Mouse (Mus musculus): ENCODE measurements around the gene Glmp.
"Not testable (repeated sequence)": the region's sequence is repeated elsewhere in the genome, so short reads cannot be mapped to it uniquely, and the experiment has no call there.

Glmp gene

DNA sequence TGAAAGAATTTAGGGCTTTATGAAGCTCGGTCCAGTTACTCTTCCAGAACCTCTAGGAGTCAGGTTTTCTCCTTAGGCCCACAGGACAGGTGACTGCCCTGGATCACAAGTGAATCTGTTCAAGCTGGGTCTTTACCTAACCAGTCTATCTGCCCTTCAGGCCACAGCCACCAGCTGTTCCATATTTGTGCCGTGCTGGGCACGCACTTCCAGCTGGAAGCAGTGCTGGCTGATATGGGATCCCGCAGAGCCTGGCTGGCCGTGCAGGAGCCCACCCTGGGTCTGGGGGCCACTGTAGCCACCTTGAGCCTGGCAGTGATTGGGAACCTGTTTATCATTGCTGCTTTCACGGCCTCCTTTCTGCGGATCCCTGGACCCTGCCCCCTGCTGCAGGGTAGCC, 51.8 kb downstream of the Glmp start:
- DNase-seq (ENCODE audit: low spot score), result not testable (repeated sequence)

DNA sequence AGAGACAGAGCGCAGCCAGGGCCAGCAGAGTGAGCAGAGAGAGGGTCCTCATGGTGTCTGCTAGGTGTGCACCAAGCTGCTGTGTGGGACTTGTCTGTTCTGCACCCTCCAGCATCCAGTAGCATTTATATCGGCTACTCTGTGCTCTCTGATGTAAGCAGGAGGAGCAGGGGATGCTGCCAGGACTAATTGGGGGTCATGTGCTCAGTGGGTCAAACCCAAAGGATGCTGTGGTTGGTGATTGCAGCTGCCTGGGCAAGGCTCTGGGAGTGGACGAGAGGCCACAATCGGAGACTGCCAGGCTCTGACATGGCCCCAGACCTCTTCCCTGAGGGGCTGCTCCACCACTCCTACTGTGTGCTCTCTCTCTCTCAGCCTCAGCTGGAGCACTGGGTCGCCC, 53.8 kb downstream of the Glmp start, which contains the start of gene Bglap2:
Bglap2 (minus strand) TSS at position 101 of the 400 bp plus-strand sequence.
- not testable (repeated sequence) for DNase-seq (ENCODE audit: low spot score)
